Mouse (Mus musculus) ES-E14 (cell line): ENCODE results near the gene Myod1.

Experiments used
- CHD2 ChIP-seq: IDR thresholded peaks from 2 replicates; pipeline ENCODE4 v1.6.1; 2014; ENCODE audit warnings: mild to moderate bottlenecking, low read depth, low read length, inconsistent platforms
- MAFK ChIP-seq: IDR thresholded peaks from 2 replicates; pipeline ENCODE4 v1.6.1; 2014; ENCODE audit warnings: mild to moderate bottlenecking, low read depth, low read length, inconsistent platforms; ENCODE audit not compliant: insufficient read depth
- ZC3H11A ChIP-seq: IDR thresholded peaks from 2 replicates; pipeline ENCODE4 v1.6.1; 2012; ENCODE audit warnings: low read depth, mild to moderate bottlenecking, inconsistent platforms, low read length, borderline replicate concordance

- no peak for TF ChIP-seq MAFK
- no peak for TF ChIP-seq CHD2
- TF ChIP-seq ZC3H11A: no peak
Measured at GRCm38 (mm10) chr7:46340295-46340694, 36.0 kb upstream of the Myod1 start.
